Mouse (Mus musculus) liver, adult 2 months (tissue): ENCODE data around the gene Calcrl.

Experiments used
- CTCF ChIP-seq: fragments of 200-500 bp; IDR thresholded peaks from 2 replicates; pipeline ENCODE4 v1.5.1; 2011; ENCODE audit warnings: low read depth, low read length, control low read depth
- POLR2A ChIP-seq: fragments of 200-500 bp; IDR thresholded peaks from 2 replicates; pipeline ENCODE4 v1.6.1; 2011; ENCODE audit warnings: low read length, control low read depth; ENCODE audit not compliant: insufficient read depth; ENCODE audit errors: extremely low read depth

GRCm38 (mm10) chr2:84294611-84295010 is 130.6 kb downstream of the Calcrl start:
- TF ChIP-seq CTCF: no peak
- no peak for TF ChIP-seq POLR2A
